Mouse (Mus musculus) embryonic facial prominence, embryonic 13.5 days (tissue): ENCODE measurements around the gene Wars. TPM values are rescaled to one million over a fixed set of nuclear protein-coding genes. Genes with fewer than 3 reads are reported as not detected.
A peak's percentile ranks its signal among the peaks of the same experiment; 100 is the strongest.

ENCODE experiments used
- ATAC-seq: fragments of 200-750 bp; cut with Nextera tagmentation; 2 replicates; pipeline ENCODE4 v1.8.0; 2017; ENCODE audit warnings: low read depth; ENCODE audit not compliant: insufficient number of reproducible peaks, insufficient read depth, low FRiP score, low TSS enrichment
- H3K27ac ChIP-seq: fragments of 300-500 bp; sonication (generic); 2 replicates; pipeline ENCODE4 v1.5.1; 2015; ENCODE audit warnings: moderate library complexity, mild to moderate bottlenecking, inconsistent platforms
- H3K27me3 ChIP-seq: fragments of 300-500 bp; sonication (generic); 2 replicates; pipeline ENCODE4 v1.6.1; 2015; ENCODE audit warnings: mild to moderate bottlenecking, inconsistent platforms
- H3K36me3 ChIP-seq: fragments of 300-500 bp; sonication (generic); 2 replicates; pipeline ENCODE4 v1.6.1; 2015; ENCODE audit warnings: mild to moderate bottlenecking, inconsistent platforms
- H3K4me1 ChIP-seq: fragments of 300-500 bp; sonication (generic); 2 replicates; pipeline ENCODE4 v1.6.1; 2015; ENCODE audit warnings: inconsistent platforms
- H3K4me2 ChIP-seq: fragments of 300-500 bp; sonication (generic); 2 replicates; pipeline ENCODE4 v1.6.1; 2015; ENCODE audit warnings: moderate library complexity, mild to moderate bottlenecking, inconsistent platforms
- H3K4me3 ChIP-seq: fragments of 300-500 bp; sonication (generic); 2 replicates; pipeline ENCODE4 v1.5.1; 2015; ENCODE audit warnings: mild to moderate bottlenecking, inconsistent platforms
- H3K9ac ChIP-seq: fragments of 300-500 bp; sonication (generic); 2 replicates; pipeline ENCODE4 v1.6.1; 2015; ENCODE audit warnings: mild to moderate bottlenecking, inconsistent platforms
- H3K9me3 ChIP-seq: fragments of 300-500 bp; sonication (generic); 2 replicates; pipeline ENCODE4 v1.6.1; 2016; ENCODE audit warnings: inconsistent platforms
- WGBS: fragments of 180-500 bp; shearing (Covaris S2); methylation state at CpG from one replicate; pipeline ENCODE4 v1.1.7; 2015; ENCODE audit warnings: mixed read lengths; 5-methylcytosine and 5-hydroxymethylcytosine counted together
- polyA plus RNA-seq: library from polyadenylated mRNA; unstranded; fragments of >200 nt; fragmentation: Nextera tagmentation; extraction: Ambion mirVana; gene quantifications from 2 replicates; pipeline ENCODE4 v1.2.1, GENCODE M21; 2015

Gene Wars
- polyA plus RNA-seq, 1 experiment from 2014 or later = 78.6 TPM

DNA sequence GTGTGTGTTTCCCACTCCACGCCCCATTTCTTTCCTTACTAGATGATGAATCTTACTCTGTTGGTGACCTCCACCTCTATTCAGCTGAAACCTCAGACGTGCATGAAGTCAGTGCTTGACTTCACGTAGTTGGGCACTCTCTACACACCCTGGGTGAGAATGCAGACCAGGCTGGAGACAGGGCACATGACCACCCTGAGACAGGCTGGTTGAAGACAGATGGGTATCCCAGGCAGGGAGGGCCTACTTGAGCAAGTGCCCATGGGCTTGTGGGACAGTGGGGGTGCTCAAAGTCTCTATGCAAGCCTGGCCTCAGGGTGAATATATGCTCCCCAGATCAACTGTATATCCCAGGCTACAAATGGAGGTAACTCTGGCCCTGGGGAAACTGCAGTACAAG lies 59.6 kb downstream of the Wars start:
- H3K27me3 ChIP-seq = no peaks in the 10 kb centered on the region
- peak overlapping the region; percentile 73; the same call in 1 of the 2 replicates for H3K4me3 ChIP-seq
- H3K4me2 ChIP-seq = peak overlapping the region; percentile 97
- no peaks in the 10 kb centered on the region for H3K9me3 ChIP-seq
- peaks cover 44% of the 10 kb centered on the region for H3K4me1 ChIP-seq
- no peak overlapping the region for H3K27ac ChIP-seq
- no peak overlapping the region for H3K9ac ChIP-seq
- no peak for ATAC-seq
- H3K36me3 ChIP-seq = peaks cover 9% of the 10 kb centered on the region; the same call in 1 of the 2 replicates
- 78% methylated on average over 3 of the region's 3 CpGs for WGBS

DNA sequence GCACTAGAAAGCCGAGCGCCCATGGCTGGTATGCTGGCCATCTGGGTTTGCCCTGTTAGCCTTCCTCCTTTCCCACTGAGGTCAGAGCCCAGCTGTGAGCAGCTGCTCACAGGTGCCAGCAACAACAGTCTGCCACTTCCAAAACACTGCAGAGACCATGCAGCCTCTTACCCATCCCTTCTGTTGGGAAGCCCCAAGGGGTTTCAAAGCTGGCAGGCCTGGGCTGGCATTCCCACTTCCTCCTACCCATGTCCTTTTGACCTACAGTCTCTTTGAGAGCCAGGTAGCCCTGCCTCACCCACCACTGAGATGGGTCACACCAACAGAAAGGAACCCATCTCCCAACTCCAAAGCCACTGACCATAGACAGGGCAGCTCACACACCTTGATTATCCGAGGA lies 60.6 kb downstream of the Wars start:
- no peak for ATAC-seq
- H3K9ac ChIP-seq = no peak overlapping the region
- WGBS = 89% methylated on average over 3 of the region's 3 CpGs

DNA sequence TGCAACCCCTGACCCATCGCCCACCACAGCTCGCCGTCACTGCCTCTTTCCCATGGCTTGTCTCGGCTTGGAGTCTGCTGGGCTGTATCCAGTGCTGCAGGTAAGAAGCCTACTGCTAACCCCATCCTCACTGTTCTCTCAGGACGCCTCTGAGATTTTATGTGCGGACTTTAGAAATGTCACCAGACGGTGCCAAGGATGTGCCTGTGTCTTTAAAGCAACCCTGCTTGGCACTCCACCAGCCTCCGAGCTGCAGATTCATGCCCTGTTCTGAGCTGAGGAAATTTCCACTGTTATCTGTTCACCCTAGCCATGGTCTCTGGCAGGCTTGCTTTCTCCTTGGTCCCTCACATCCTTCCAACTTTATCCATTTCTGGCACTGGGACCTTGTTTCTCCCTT lies 61.1 kb downstream of the Wars start:
- 88% methylated on average over 8 of the region's 8 CpGs for WGBS
- ATAC-seq = no peak
- peaks cover 7% of the 10 kb centered on the region for H3K36me3 ChIP-seq

More for the DNA sequence above, 60.6 kb downstream of the Wars start:
- Histone ChIP-seq H3K27ac (no peak overlapping the region), H3K4me1 (peaks cover 41% of the 10 kb centered on the region), H3K4me2 (no peak overlapping the region), H3K4me3 (no peak overlapping the region), H3K27me3 (no peaks in the 10 kb centered on the region), H3K36me3 (peaks cover 8% of the 10 kb centered on the region; the same call in 1 of the 2 replicates), H3K9me3 (no peaks in the 10 kb centered on the region)

GRCm38 (mm10) chr12:108831966-108832643 lies 61.9 kb downstream of the Wars start:
- H3K27me3 ChIP-seq = no peaks in the 10 kb centered on the region
- no peak overlapping the region for H3K4me3 ChIP-seq
- no peak overlapping the region for H3K4me2 ChIP-seq
- no peak overlapping the region for H3K9ac ChIP-seq
- H3K9me3 ChIP-seq = no peaks in the 10 kb centered on the region
- H3K4me1 ChIP-seq = peaks cover 28% of the 10 kb centered on the region
- peaks cover 12% of the 10 kb centered on the region for H3K36me3 ChIP-seq
- ATAC-seq = no peak
- no peak overlapping the region for H3K27ac ChIP-seq
- 69% methylated on average over 9 of the region's 9 CpGs for WGBS

More for the DNA sequence above, 61.1 kb downstream of the Wars start:
- Histone ChIP-seq H3K4me3 (no peak overlapping the region), H3K4me1 (peaks cover 35% of the 10 kb centered on the region), H3K27me3 (no peaks in the 10 kb centered on the region), H3K27ac (no peak overlapping the region), H3K9ac (no peak overlapping the region), H3K4me2 (no peak overlapping the region), H3K9me3 (no peaks in the 10 kb centered on the region)

- ATAC-seq = no peak
- no peak overlapping the region for H3K4me3 ChIP-seq
- 81% methylated on average over 6 of the region's 6 CpGs for WGBS
- no peaks in the 10 kb centered on the region for H3K27me3 ChIP-seq
- H3K4me1 ChIP-seq = peaks cover 21% of the 10 kb centered on the region
- no peak overlapping the region for H3K9ac ChIP-seq
- H3K27ac ChIP-seq = no peak overlapping the region
- no peak overlapping the region for H3K4me2 ChIP-seq
- peaks cover 27% of the 10 kb centered on the region for H3K36me3 ChIP-seq
- no peaks in the 10 kb centered on the region for H3K9me3 ChIP-seq
Measured at GRCm38 (mm10) chr12:108830358-108830757, 63.6 kb downstream of the Wars start.

GRCm38 (mm10) chr12:108829636-108830035 lies 64.3 kb downstream of the Wars start:
- no peak for ATAC-seq
- 65% methylated on average over 5 of the region's 5 CpGs for WGBS
- Histone ChIP-seq H3K4me2 (no peak overlapping the region), H3K27me3 (no peaks in the 10 kb centered on the region), H3K36me3 (peaks cover 29% of the 10 kb centered on the region), H3K9me3 (no peaks in the 10 kb centered on the region), H3K27ac (no peak overlapping the region), H3K9ac (no peak overlapping the region), H3K4me1 (peaks cover 14% of the 10 kb centered on the region), H3K4me3 (no peak overlapping the region)

GRCm38 (mm10) chr12:108827641-108828040 lies 66.3 kb downstream of the Wars start:
- Histone ChIP-seq H3K9ac (no peak overlapping the region), H3K9me3 (no peaks in the 10 kb centered on the region), H3K4me1 (peaks cover 6% of the 10 kb centered on the region; the same call in 1 of the 2 replicates), H3K4me2 (no peak overlapping the region), H3K27ac (no peak overlapping the region), H3K27me3 (no peaks in the 10 kb centered on the region), H3K36me3 (peaks cover 29% of the 10 kb centered on the region), H3K4me3 (no peak overlapping the region)
- 95% methylated on average over 6 of the region's 6 CpGs for WGBS
- ATAC-seq = no peak

DNA sequence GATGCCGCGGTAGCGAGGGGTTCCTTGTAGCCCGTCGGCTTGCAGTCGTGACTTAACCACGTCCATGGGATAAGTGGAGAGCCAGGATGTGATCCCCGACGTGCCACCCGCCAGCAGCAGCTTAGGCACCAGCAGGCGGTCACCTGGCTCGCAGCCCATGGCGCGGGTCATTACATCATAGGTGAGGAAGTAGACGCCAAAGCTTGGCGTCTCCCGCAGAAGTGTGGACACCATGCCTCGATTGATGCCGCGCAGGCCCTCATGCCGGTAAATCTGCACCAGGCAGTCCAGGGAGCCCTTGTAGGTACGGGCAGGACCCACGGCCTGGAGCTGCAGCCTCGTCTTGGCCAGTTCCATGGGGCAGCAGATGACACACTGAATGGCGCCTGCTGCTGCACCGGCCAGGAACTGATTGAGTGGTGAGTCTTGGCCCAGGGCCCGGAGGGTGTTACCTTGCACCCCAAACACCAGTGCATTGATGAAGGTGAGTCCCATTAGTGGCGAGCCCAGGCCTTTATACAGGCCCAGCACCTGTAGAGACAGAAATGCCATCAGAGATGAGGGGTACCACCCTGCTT lies 66.9 kb downstream of the Wars start:
- Histone ChIP-seq H3K27ac (no peak overlapping the region), H3K4me2 (no peak overlapping the region), H3K4me1 (peaks cover 2% of the 10 kb centered on the region; the same call in 1 of the 2 replicates), H3K36me3 (peaks cover 29% of the 10 kb centered on the region), H3K27me3 (no peaks in the 10 kb centered on the region), H3K9ac (no peak overlapping the region), H3K4me3 (no peak overlapping the region), H3K9me3 (no peaks in the 10 kb centered on the region)
- no peak for ATAC-seq
- 96% methylated on average over 28 of the region's 28 CpGs for WGBS

GRCm38 (mm10) chr12:108826282-108826957 lies 67.6 kb downstream of the Wars start:
- Histone ChIP-seq H3K36me3 (peaks cover 29% of the 10 kb centered on the region), H3K27ac (no peak overlapping the region), H3K9ac (no peak overlapping the region), H3K27me3 (no peaks in the 10 kb centered on the region), H3K4me3 (no peak overlapping the region), H3K4me2 (no peak overlapping the region), H3K4me1 (no peaks in the 10 kb centered on the region), H3K9me3 (no peaks in the 10 kb centered on the region)
- 96% methylated on average over 19 of the region's 19 CpGs for WGBS
- no peak for ATAC-seq

DNA sequence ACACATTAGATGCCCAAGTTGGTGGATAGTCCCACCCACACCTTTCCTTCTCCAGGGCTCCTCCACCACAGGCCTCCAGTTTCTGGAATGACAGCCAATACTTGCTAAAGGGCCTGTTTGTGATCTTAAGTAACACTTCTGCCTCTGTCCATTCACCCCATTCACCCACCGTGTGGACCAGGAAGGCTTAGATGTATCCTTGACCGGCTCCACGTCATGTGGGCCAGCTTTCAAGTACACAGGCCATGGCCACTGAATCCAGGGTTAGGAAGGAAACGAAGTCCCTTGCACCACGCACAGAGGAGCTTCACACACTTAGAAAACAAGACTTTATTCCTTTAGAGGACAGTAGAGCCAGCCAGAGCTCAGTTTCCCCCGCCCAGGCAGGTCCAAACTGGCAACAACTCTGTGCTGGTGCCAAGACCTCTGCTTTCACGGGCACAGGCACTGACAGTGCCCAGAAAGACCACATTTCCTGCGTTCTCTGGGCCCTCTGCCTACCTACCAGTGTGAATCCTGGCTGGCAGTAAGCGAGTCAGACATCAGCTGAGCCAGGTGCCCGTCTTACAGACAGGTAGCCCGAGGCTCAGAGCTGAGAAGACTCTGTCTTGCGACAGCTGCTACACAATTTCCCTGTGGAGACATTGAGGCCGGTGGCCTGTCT lies 68.3 kb downstream of the Wars start:
- H3K27ac ChIP-seq = no peak overlapping the region
- no peak overlapping the region for H3K4me2 ChIP-seq
- ATAC-seq = no peak
- no peaks in the 10 kb centered on the region for H3K27me3 ChIP-seq
- 91% methylated on average over 13 of the region's 13 CpGs for WGBS
- no peak overlapping the region for H3K4me3 ChIP-seq
- no peaks in the 10 kb centered on the region for H3K9me3 ChIP-seq
- no peak overlapping the region for H3K9ac ChIP-seq
- H3K4me1 ChIP-seq = no peaks in the 10 kb centered on the region
- peaks cover 29% of the 10 kb centered on the region for H3K36me3 ChIP-seq

- Histone ChIP-seq H3K27me3 (no peaks in the 10 kb centered on the region), H3K36me3 (peaks cover 37% of the 10 kb centered on the region), H3K4me3 (no peak overlapping the region), H3K4me2 (no peak overlapping the region), H3K27ac (no peak overlapping the region), H3K9ac (no peak overlapping the region), H3K9me3 (no peaks in the 10 kb centered on the region), H3K4me1 (no peaks in the 10 kb centered on the region)
- 83% methylated on average over 15 of the region's 15 CpGs for whole genome bisulfite sequencing
- no peak for ATAC-seq
Measured at GRCm38 (mm10) chr12:108824225-108824874, 69.6 kb downstream of the Wars start.
